Mouse (Mus musculus) heart, embryonic 14.5 days (tissue): Measurements from ENCODE around the gene Clcn2. TPM values are rescaled to one million over a fixed set of nuclear protein-coding genes. Genes with fewer than 3 reads are reported as not detected.

Source experiments
- ATAC-seq: fragments of 200-750 bp; cut with Nextera tagmentation; 2 replicates; pipeline ENCODE4 v1.8.0; 2017; ENCODE audit warnings: low read depth, moderate TSS enrichment; ENCODE audit not compliant: insufficient number of reproducible peaks, insufficient read depth, low FRiP score
- H3K27ac ChIP-seq, 2 experiments: fragments of 200-500 bp in 1 of 2; fragments of 300-500 bp in 1 of 2; sonication (generic) in 1 of 2; replicated peaks in 1 of 2; 2 replicates each; pipeline ENCODE4 v1.5.1; 2012 to 2014; ENCODE audit warnings: low read depth in 2 of 2, low read length in 2 of 2, control low read depth in 1 of 2, mild to moderate bottlenecking in 1 of 2, mixed read lengths in 1 of 2; ENCODE audit not compliant: control insufficient read depth in 1 of 2, insufficient read depth in 1 of 2
- H3K27me3 ChIP-seq: fragments of 300-500 bp; sonication (generic); 2 replicates; pipeline ENCODE4 v1.6.1; 2014; ENCODE audit warnings: mild to moderate bottlenecking, low read length, control low read depth; ENCODE audit not compliant: control insufficient read depth, insufficient read depth
- H3K36me3 ChIP-seq: fragments of 300-500 bp; sonication (generic); 2 replicates; pipeline ENCODE4 v1.6.1; 2014; ENCODE audit warnings: mild to moderate bottlenecking, control low read depth, low read length, mixed read lengths; ENCODE audit not compliant: control insufficient read depth, insufficient read depth
- H3K4me1 ChIP-seq, 2 experiments: fragments of 200-500 bp in 1 of 2; fragments of 300-500 bp in 1 of 2; sonication (generic) in 1 of 2; 2 replicates each; pipeline ENCODE4 v1.6.1; 2012 to 2014; ENCODE audit warnings: low read length in 2 of 2, control low read depth in 1 of 2, mixed read lengths in 1 of 2; ENCODE audit not compliant: control insufficient read depth in 2 of 2, insufficient read depth in 2 of 2
- H3K4me2 ChIP-seq: fragments of 300-500 bp; sonication (generic); 2 replicates; pipeline ENCODE4 v1.6.1; 2014; ENCODE audit warnings: mild to moderate bottlenecking, low read length
- H3K4me3 ChIP-seq, 2 experiments: fragments of 200-500 bp in 1 of 2; fragments of 300-500 bp in 1 of 2; sonication (generic) in 1 of 2; 2 replicates each; pipeline ENCODE4 v1.5.1; 2012 to 2014; ENCODE audit warnings: low read length in 2 of 2, mild to moderate bottlenecking in 2 of 2, control low read depth in 1 of 2, low read depth in 1 of 2, moderate library complexity in 1 of 2; ENCODE audit not compliant: control insufficient read depth in 1 of 2, insufficient read depth in 1 of 2
- H3K9ac ChIP-seq: fragments of 300-500 bp; sonication (generic); 2 replicates; pipeline ENCODE4 v1.6.1; 2014; ENCODE audit warnings: mild to moderate bottlenecking, low read length
- H3K9me3 ChIP-seq: fragments of 300-500 bp; sonication (generic); 2 replicates; pipeline ENCODE4 v1.6.1; 2016; ENCODE audit warnings: low read length, control low read depth; ENCODE audit not compliant: control insufficient read depth
- WGBS: fragments of 180-500 bp; shearing (Covaris S2); extraction: QIAGEN DNeasy Blood & Tissue Kit; methylation state at CpG from one replicate; pipeline ENCODE4 v1.1.7; 2014; 5-methylcytosine and 5-hydroxymethylcytosine counted together
- polyA plus RNA-seq: library from polyadenylated mRNA; unstranded; fragments of >200 nt; fragmentation: Nextera tagmentation; extraction: Ambion mirVana; gene quantifications from 2 replicates; pipeline ENCODE4 v1.2.1, GENCODE M21; 2014

Gene Clcn2
- polyA plus RNA-seq, 1 experiment from 2014 or later, result 5.1 TPM

DNA sequence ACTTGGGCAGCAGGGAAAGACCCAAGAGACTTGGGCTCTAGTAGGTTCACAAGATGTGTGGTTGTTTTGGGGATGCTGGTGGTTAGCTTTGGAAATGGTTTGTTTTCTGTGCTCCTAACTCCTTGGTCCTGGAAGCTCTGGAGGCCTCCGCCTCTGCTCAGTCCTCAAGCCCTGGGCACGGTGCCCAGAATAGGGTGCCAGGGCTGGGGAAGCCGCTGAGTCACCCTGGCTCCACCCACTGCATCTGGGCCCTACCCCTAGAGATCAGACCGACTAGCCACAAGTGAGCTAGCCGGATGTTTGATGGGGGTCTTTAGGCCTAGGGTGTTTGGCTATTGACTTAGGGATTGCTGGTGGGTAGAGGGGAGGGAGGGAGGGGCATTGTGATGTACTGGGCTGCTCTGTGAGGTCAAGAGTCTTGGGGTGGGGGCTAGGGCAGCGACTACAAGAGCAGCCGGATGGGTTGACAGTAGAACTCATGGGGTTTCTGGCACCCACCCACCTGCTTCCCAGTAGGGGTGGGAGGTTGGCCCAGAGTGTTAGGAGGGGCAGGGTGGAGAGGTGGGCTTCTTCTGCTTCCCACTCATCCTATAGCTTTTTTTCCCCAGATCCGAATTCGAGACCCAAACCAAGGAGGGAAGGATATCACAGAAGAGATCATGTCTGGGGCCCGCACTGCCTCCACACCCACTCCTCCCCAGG, 39.4 kb downstream of the Clcn2 start:
- H3K36me3 ChIP-seq, result peaks cover 88% of the 10 kb centered on the region
- H3K27me3 ChIP-seq, result no peaks in the 10 kb centered on the region
- no peaks in the 10 kb centered on the region for H3K9me3 ChIP-seq
- no peak overlapping the region; a peak in 1 of 4 replicates for H3K27ac ChIP-seq
- H3K4me1 ChIP-seq, result peaks cover 7 to 32% of the 10 kb centered on the region in 2 experiments
- peak overlapping the region; percentile 10; the same call in 1 of the 2 replicates for H3K9ac ChIP-seq
- no peak overlapping the region for H3K4me2 ChIP-seq
- no peak overlapping the region for H3K4me3 ChIP-seq
- no peak for ATAC-seq
- WGBS, result 59% methylated on average over 10 of the region's 10 CpGs

GRCm38 (mm10) chr16:20677380-20677779, 40.2 kb downstream of the Clcn2 start:
- Histone ChIP-seq H3K27me3 (no peaks in the 10 kb centered on the region), H3K27ac (no peak overlapping the region), H3K9ac (no peak overlapping the region), H3K4me3 (no peak overlapping the region), H3K4me1 (peaks cover 7 to 32% of the 10 kb centered on the region in 2 experiments), H3K36me3 (peaks cover 81% of the 10 kb centered on the region), H3K9me3 (no peaks in the 10 kb centered on the region), H3K4me2 (no peak overlapping the region)
- WGBS, result 92% methylated on average over 5 of the region's 5 CpGs
- no peak for ATAC-seq

DNA sequence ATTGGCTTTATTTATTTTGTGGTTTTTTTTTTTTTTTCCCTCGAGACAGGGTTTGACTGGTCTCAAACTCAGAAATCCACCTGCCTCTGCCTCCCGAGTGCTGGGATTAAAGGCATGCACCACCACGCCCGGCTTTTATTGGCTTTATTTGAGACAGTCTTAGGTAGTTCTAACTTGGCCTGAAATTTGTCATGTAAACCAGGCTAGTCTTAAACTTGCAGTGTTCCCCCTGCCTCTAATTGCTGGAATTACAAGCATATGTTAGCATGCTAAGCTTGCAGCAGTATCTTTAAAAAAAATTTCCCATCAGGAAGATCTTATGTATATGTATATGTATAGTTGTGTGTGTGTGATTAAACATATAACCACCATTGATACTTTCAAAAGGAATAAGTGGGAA, 40.8 kb downstream of the Clcn2 start:
- WGBS, result 85% methylated on average over 4 of the region's 4 CpGs
- Histone ChIP-seq H3K9ac (no peak overlapping the region), H3K4me2 (no peak overlapping the region), H3K4me3 (no peak overlapping the region), H3K9me3 (no peaks in the 10 kb centered on the region), H3K27me3 (no peaks in the 10 kb centered on the region), H3K4me1 (peaks cover 8 to 37% of the 10 kb centered on the region in 2 experiments), H3K36me3 (peaks cover 74% of the 10 kb centered on the region), H3K27ac (no peak overlapping the region)
- ATAC-seq, result no peak

GRCm38 (mm10) chr16:20675213-20675612, 42.3 kb downstream of the Clcn2 start:
- ATAC-seq, result no peak
- Histone ChIP-seq H3K4me2 (no peak overlapping the region), H3K36me3 (peaks cover 59% of the 10 kb centered on the region), H3K27me3 (no peaks in the 10 kb centered on the region), H3K9me3 (no peaks in the 10 kb centered on the region), H3K27ac (no peak overlapping the region), H3K4me3 (no peak overlapping the region), H3K9ac (peak overlapping the region; percentile 96; the same call in 1 of the 2 replicates), H3K4me1 (peaks cover 8 to 37% of the 10 kb centered on the region in 2 experiments)
- WGBS, result 82% methylated on average over 6 of the region's 6 CpGs

DNA sequence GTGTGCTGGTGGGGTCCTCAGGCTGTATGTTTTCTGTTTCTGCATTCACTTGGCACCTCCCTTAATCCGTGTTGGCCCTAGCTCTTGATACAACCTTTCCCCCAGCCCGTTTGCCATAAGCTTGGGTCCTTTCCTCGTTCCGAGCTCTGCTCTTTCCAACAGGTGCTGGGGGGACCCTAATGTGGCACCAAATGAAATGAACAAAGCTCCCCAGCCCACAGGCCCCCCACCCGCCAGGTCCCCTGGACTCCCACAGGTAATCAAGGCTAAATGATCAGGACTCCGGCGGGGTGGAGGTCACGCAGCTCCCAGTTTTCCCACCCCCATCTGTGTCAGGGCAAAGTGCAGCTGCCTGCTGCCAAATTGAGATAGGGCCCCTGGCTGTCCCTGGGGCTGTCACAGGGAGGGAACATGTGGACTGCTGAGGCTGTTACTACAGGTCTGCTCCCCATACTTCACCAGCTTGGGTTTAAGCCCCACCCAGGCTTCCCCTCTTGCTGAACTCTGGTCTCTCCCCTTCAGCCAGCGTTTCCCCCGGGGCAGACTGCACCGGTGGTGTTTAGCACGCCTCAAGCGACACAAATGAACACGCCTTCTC, 43.7 kb downstream of the Clcn2 start:
- H3K4me1 ChIP-seq, result peaks cover 8 to 37% of the 10 kb centered on the region in 2 experiments
- H3K4me2 ChIP-seq, result peak overlapping the region; percentile 98
- peak overlapping the region; percentile 96 for H3K9ac ChIP-seq
- H3K27me3 ChIP-seq, result no peaks in the 10 kb centered on the region
- H3K9me3 ChIP-seq, result no peaks in the 10 kb centered on the region
- peak overlapping the region; percentile 95 to 97 for H3K4me3 ChIP-seq
- WGBS, result 3% methylated on average over 14 of the region's 14 CpGs
- H3K27ac ChIP-seq, result peak overlapping the region; percentile 42 to 96
- no peak for ATAC-seq
- H3K36me3 ChIP-seq, result peaks cover 45% of the 10 kb centered on the region

- Histone ChIP-seq H3K27ac (peak overlapping the region; percentile 42 to 96), H3K27me3 (no peaks in the 10 kb centered on the region), H3K9me3 (no peaks in the 10 kb centered on the region), H3K4me2 (peak overlapping the region; percentile 98), H3K4me3 (peak overlapping the region; percentile 95 to 97), H3K4me1 (peaks cover 8 to 35% of the 10 kb centered on the region in 2 experiments), H3K36me3 (peaks cover 38% of the 10 kb centered on the region), H3K9ac (peak overlapping the region; percentile 96)
- under 1% methylated on average over 71 of the region's 78 CpGs for whole genome bisulfite sequencing
- peak; percentile 79 for ATAC-seq
Observed at GRCm38 (mm10) chr16:20672965-20673705, 44.4 kb downstream of the Clcn2 start.

DNA sequence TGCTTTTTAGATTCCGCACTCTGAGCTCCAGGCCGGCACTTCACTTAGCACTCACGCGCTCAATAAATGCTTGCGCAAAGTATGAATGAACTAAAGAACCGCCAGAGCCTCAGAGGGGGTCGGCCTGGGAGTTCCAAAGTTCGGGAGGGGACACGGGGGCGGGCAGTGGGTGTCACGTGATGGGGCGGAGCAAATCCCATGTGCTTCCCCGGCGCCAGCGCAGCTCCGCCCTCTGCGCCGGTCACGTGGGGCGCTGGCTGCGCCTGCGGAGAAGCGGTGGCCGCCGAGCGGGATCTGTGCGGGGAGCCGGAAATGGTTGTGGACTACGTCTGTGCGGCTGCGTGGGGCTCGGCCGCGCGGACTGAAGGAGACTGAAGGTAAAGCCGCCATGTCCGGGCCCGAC, 45.0 kb downstream of the Clcn2 start:
- Histone ChIP-seq H3K9ac (peak overlapping the region; percentile 96), H3K4me1 (peaks cover 5 to 29% of the 10 kb centered on the region in 2 experiments), H3K27me3 (no peaks in the 10 kb centered on the region), H3K4me3 (peak overlapping the region; percentile 95 to 97), H3K4me2 (peak overlapping the region; percentile 98), H3K36me3 (peaks cover 32% of the 10 kb centered on the region), H3K9me3 (no peaks in the 10 kb centered on the region), H3K27ac (peak overlapping the region in 1 of 2 experiments; percentile 96; a peak in 3 of 4 replicates)
- peak; percentile 91 for ATAC-seq
- WGBS, result under 1% methylated on average over 37 of the region's 38 CpGs
